In genomic region chr12:102302831-102303351, GRCm38 (mm10) we compare ENCODE assay signal across 8 mouse cellular contexts. TPM values are rescaled to one million over a fixed set of nuclear protein-coding genes. Genes with fewer than 3 reads are reported as not detected.
A peak's percentile ranks its signal among the peaks of the same experiment; 100 is the strongest.
DNase-seq lines count a peak whose midpoint lies in the region; ATAC-seq and TF ChIP-seq lines count a peak whose summit lies in the region.

No protein-coding gene starts in this region.

- WGBS in midbrain, postnatal 0 days: 77% methylated on average over 4 of the region's 4 CpGs
- WGBS in midbrain, embryonic 16.5 days: 79% methylated on average over 4 of the region's 4 CpGs
- WGBS in heart, embryonic 13.5 days: 64% methylated on average over 4 of the region's 4 CpGs
- WGBS in small intestine, adult 2 months: 75% methylated on average over 4 of the region's 4 CpGs

- peak; percentile 40 for DNase-seq in midbrain, postnatal 0 days (ENCODE audit: low spot score)
- DNase-seq in kidney, postnatal 14 days: peak; percentile 83
- DNase-seq in right cerebral cortex, postnatal 25 days: no peak
- no peak for DNase-seq in adrenal gland, postnatal 10 days

- H3K27ac ChIP-seq in midbrain, postnatal 0 days (ENCODE audit: low read depth, low read length): no peak overlapping the region
- H3K27ac ChIP-seq in midbrain, embryonic 16.5 days (ENCODE audit: low read length): no peak overlapping the region
- peak overlapping the region; percentile 54; the same call in 1 of the 2 replicates for H3K27ac ChIP-seq in heart, embryonic 13.5 days (replicated peaks)
- peak overlapping the region; percentile 35; the same call in 1 of the 2 replicates for H3K27ac ChIP-seq in small intestine, adult 2 months (ENCODE audit: insufficient read depth, low read depth, low read length)

- no peak overlapping the region for H3K9ac ChIP-seq in midbrain, postnatal 0 days (replicated peaks; ENCODE audit: low read length, poor library complexity, severe bottlenecking)
- H3K9ac ChIP-seq in midbrain, embryonic 16.5 days (ENCODE audit: low read depth, low read length): no peak overlapping the region
- no peak overlapping the region for H3K9ac ChIP-seq in heart, embryonic 13.5 days

- TF ChIP-seq POLR2A in small intestine, adult 2 months (IDR thresholded peaks at IDR 0.05; ENCODE audit: low read depth, low read length): no peak

- H3K9me3 ChIP-seq in midbrain, postnatal 0 days (ENCODE audit: low read length): no peaks in the 10 kb centered on the region
- H3K9me3 ChIP-seq in midbrain, embryonic 16.5 days (replicated peaks; ENCODE audit: control insufficient read depth, low read length, poor library complexity, severe bottlenecking): no peaks in the 10 kb centered on the region
- no peaks in the 10 kb centered on the region for H3K9me3 ChIP-seq in heart, embryonic 13.5 days

- H3K4me1 ChIP-seq in midbrain, postnatal 0 days (ENCODE audit: insufficient read depth, low read length): 0 out of 2 replicates have a peak, but pooled peaks cover 4% of the 10 kb centered on the region
- no peaks in the 10 kb centered on the region for H3K4me1 ChIP-seq in midbrain, embryonic 16.5 days (ENCODE audit: control insufficient read depth, insufficient read depth, low read length)
- H3K4me1 ChIP-seq in heart, embryonic 13.5 days: peaks cover 75% of the 10 kb centered on the region
- H3K4me1 ChIP-seq in small intestine, adult 2 months (ENCODE audit: control insufficient read depth, insufficient read depth, insufficient read length, low read length): peaks cover 31% of the 10 kb centered on the region; the same call in 1 of the 2 replicates

- H3K4me2 ChIP-seq in midbrain, postnatal 0 days (ENCODE audit: low read depth, low read length, poor library complexity, severe bottlenecking): no peak overlapping the region
- no peak overlapping the region for H3K4me2 ChIP-seq in midbrain, embryonic 16.5 days (ENCODE audit: low read length)
- H3K4me2 ChIP-seq in heart, embryonic 13.5 days: no peak overlapping the region

- TF ChIP-seq CTCF in midbrain, postnatal 0 days (IDR thresholded peaks at IDR 0.05): no peak
- TF ChIP-seq CTCF in small intestine, adult 2 months (IDR thresholded peaks at IDR 0.05; ENCODE audit: extremely low read depth, insufficient read length, insufficient replicate concordance, low read depth, low read length): no peak

- H3K36me3 ChIP-seq in midbrain, postnatal 0 days (ENCODE audit: insufficient read depth, low read length): no peaks in the 10 kb centered on the region
- H3K36me3 ChIP-seq in midbrain, embryonic 16.5 days (ENCODE audit: control insufficient read depth, insufficient read depth, low read length): no peaks in the 10 kb centered on the region
- no peaks in the 10 kb centered on the region for H3K36me3 ChIP-seq in heart, embryonic 13.5 days
- no peaks in the 10 kb centered on the region for H3K36me3 ChIP-seq in small intestine, adult 2 months (ENCODE audit: control insufficient read depth, insufficient read depth, low read length)

- ATAC-seq in midbrain, postnatal 0 days (ENCODE audit: low FRiP score): no peak; the same call in 1 of the 2 replicates
- ATAC-seq in midbrain, embryonic 16.5 days: no peak
- no peak for ATAC-seq in heart, embryonic 13.5 days (ENCODE audit: extremely low read depth, insufficient number of reproducible peaks, low FRiP score, low TSS enrichment)
- ATAC-seq in frontal cortex, adult (ENCODE audit: low TSS enrichment): no peak

- no peaks in the 10 kb centered on the region for H3K27me3 ChIP-seq in midbrain, postnatal 0 days (ENCODE audit: insufficient read depth, low read length)
- no peaks in the 10 kb centered on the region for H3K27me3 ChIP-seq in midbrain, embryonic 16.5 days (ENCODE audit: control insufficient read depth, insufficient read depth, low read depth, low read length)
- H3K27me3 ChIP-seq in heart, embryonic 13.5 days (replicated peaks): no peaks in the 10 kb centered on the region
- no peaks in the 10 kb centered on the region for H3K27me3 ChIP-seq in small intestine, adult 2 months (ENCODE audit: control insufficient read depth, insufficient read depth, low read length)

- no peak overlapping the region for H3K4me3 ChIP-seq in midbrain, postnatal 0 days (ENCODE audit: low read depth, low read length)
- H3K4me3 ChIP-seq in midbrain, embryonic 16.5 days (ENCODE audit: low read depth, low read length): no peak overlapping the region
- no peak overlapping the region for H3K4me3 ChIP-seq in heart, embryonic 13.5 days
- H3K4me3 ChIP-seq in small intestine, adult 2 months (ENCODE audit: low read depth, low read length): no peak overlapping the region

RNA-seq across cellular contexts. Expression of gene Rin3, which starts 20.0 kb away (rescaled TPM):
- total RNA-seq in midbrain, postnatal 0 days (2014; rRNA removed): 3.7 and 5.9 TPM in 2 replicates
- polyA plus RNA-seq in midbrain, postnatal 0 days (2015; fragmentation: Nextera tagmentation; extraction: Ambion mirVana): 1.6 and 1.8 TPM in 2 replicates
- 1.6 and 2.8 TPM in 2 replicates for polyA plus RNA-seq in midbrain, embryonic 16.5 days (2015; fragmentation: Nextera tagmentation; extraction: Ambion mirVana)
- polyA plus RNA-seq in heart, embryonic 13.5 days (2015; fragmentation: Nextera tagmentation; extraction: Ambion mirVana): 8.0 and 10.2 TPM in 2 replicates
- polyA plus RNA-seq in small intestine, adult 2 months (2012; rRNA removed): 5.9 and 10.7 TPM in 2 replicates
- total RNA-seq in adrenal gland, postnatal 10 days (2021): 10 to 100 TPM; 19.2 to 21.6 TPM

Comparison
In these comparisons a context has a peak if more than half of its experiments do, and no peak if none do; other contexts are left out.
1. DNase-seq: peak in midbrain, postnatal 0 days (single experiment) and kidney, postnatal 14 days (single experiment); none in right cerebral cortex, postnatal 25 days (single experiment) and adrenal gland, postnatal 10 days (single experiment).
2. H3K27ac ChIP-seq: peak in heart, embryonic 13.5 days (single experiment) and small intestine, adult 2 months (single experiment); none in midbrain, postnatal 0 days (single experiment) and midbrain, embryonic 16.5 days (single experiment).